Mouse (Mus musculus): ENCODE results near the gene Rita1. TPM values are rescaled to one million over a fixed set of nuclear protein-coding genes. Genes with fewer than 3 reads are reported as not detected.

The Rita1 gene
- polyA plus RNA-seq, 1 experiment from 2014 or later: 12.3 TPM

GRCm38 (mm10) chr5:120603515-120603914, 8.9 kb downstream of the Rita1 start:
- H3K4me1 ChIP-seq (ENCODE audit: control insufficient read depth, insufficient read depth, low read length): no peaks in the 10 kb centered on the region; the same call in 1 of the 2 replicates
- H3K27me3 ChIP-seq (ENCODE audit: control insufficient read depth, insufficient read depth, low read length): no peaks in the 10 kb centered on the region
- H3K4me3 ChIP-seq (ENCODE audit: low read depth, low read length): no peak overlapping the region
- H3K36me3 ChIP-seq (ENCODE audit: control insufficient read depth, insufficient read depth, low read length): no peaks in the 10 kb centered on the region
- DNase-seq (ENCODE audit: low spot score) (no peak), ATAC-seq (ENCODE audit: insufficient read depth, low FRiP score, low TSS enrichment) (no peak)
- H3K9ac ChIP-seq (ENCODE audit: low read length): no peak overlapping the region
- no peak overlapping the region for H3K27ac ChIP-seq (ENCODE audit: low read depth, low read length)
- WGBS: 77% methylated on average over 7 of the region's 7 CpGs
- no peak overlapping the region for H3K4me2 ChIP-seq (ENCODE audit: low read depth)
- no peaks in the 10 kb centered on the region for H3K9me3 ChIP-seq (ENCODE audit: control insufficient read depth, low read length)

GRCm38 (mm10) chr5:120602210-120602609, 10.2 kb downstream of the Rita1 start:
- no peak for ATAC-seq (ENCODE audit: insufficient read depth, low FRiP score, low TSS enrichment)
- H3K27ac ChIP-seq (ENCODE audit: low read depth, low read length): no peak overlapping the region
- 93% methylated on average over 12 of the region's 12 CpGs for WGBS
- no peaks in the 10 kb centered on the region for H3K9me3 ChIP-seq (ENCODE audit: control insufficient read depth, low read length)
- no peak for DNase-seq (ENCODE audit: low spot score)
- no peaks in the 10 kb centered on the region; the same call in 1 of the 2 replicates for H3K4me1 ChIP-seq (ENCODE audit: control insufficient read depth, insufficient read depth, low read length)
- no peaks in the 10 kb centered on the region for H3K27me3 ChIP-seq (ENCODE audit: control insufficient read depth, insufficient read depth, low read length)
- H3K36me3 ChIP-seq (ENCODE audit: control insufficient read depth, insufficient read depth, low read length): no peaks in the 10 kb centered on the region
- no peak overlapping the region for H3K4me2 ChIP-seq (ENCODE audit: low read depth)
- no peak overlapping the region for H3K4me3 ChIP-seq (ENCODE audit: low read depth, low read length)
- no peak overlapping the region for H3K9ac ChIP-seq (ENCODE audit: low read length)

- H3K27ac ChIP-seq (ENCODE audit: low read depth, low read length): peak overlapping the region; percentile 1; the same call in 1 of the 2 replicates
These were observed 11.3 kb downstream of the Rita1 start for GRCm38 (mm10) chr5:120600946-120601668.

GRCm38 (mm10) chr5:120599625-120600024, 12.8 kb downstream of the Rita1 start:
- Histone ChIP-seq H3K4me2 (ENCODE audit: low read depth) (no peak overlapping the region), H3K4me1 (ENCODE audit: control insufficient read depth, insufficient read depth, low read length) (no peaks in the 10 kb centered on the region), H3K27me3 (ENCODE audit: control insufficient read depth, insufficient read depth, low read length) (no peaks in the 10 kb centered on the region), H3K9me3 (ENCODE audit: control insufficient read depth, low read length) (no peaks in the 10 kb centered on the region), H3K4me3 (ENCODE audit: low read depth, low read length) (no peak overlapping the region), H3K27ac (ENCODE audit: low read depth, low read length) (no peak overlapping the region), H3K36me3 (ENCODE audit: control insufficient read depth, insufficient read depth, low read length) (no peaks in the 10 kb centered on the region), H3K9ac (ENCODE audit: low read length) (no peak overlapping the region)
- 94% methylated on average over 6 of the region's 6 CpGs for WGBS
- DNase-seq (ENCODE audit: low spot score): no peak
- no peak for ATAC-seq (ENCODE audit: insufficient read depth, low FRiP score, low TSS enrichment)

More at GRCm38 (mm10) chr5:120600946-120601668, 11.3 kb downstream of the Rita1 start:
- DNase-seq (ENCODE audit: low spot score) (peak; percentile 49), ATAC-seq (ENCODE audit: insufficient read depth, low FRiP score, low TSS enrichment) (no peak)
- Histone ChIP-seq H3K9me3 (ENCODE audit: control insufficient read depth, low read length) (no peaks in the 10 kb centered on the region), H3K36me3 (ENCODE audit: control insufficient read depth, insufficient read depth, low read length) (no peaks in the 10 kb centered on the region), H3K4me1 (ENCODE audit: control insufficient read depth, insufficient read depth, low read length) (no peaks in the 10 kb centered on the region; the same call in 1 of the 2 replicates), H3K4me3 (ENCODE audit: low read depth, low read length) (no peak overlapping the region), H3K4me2 (ENCODE audit: low read depth) (no peak overlapping the region), H3K9ac (ENCODE audit: low read length) (no peak overlapping the region), H3K27me3 (ENCODE audit: control insufficient read depth, insufficient read depth, low read length) (no peaks in the 10 kb centered on the region)
- WGBS: 50% methylated on average over 11 of the region's 11 CpGs

- no peaks in the 10 kb centered on the region for H3K4me1 ChIP-seq (ENCODE audit: control insufficient read depth, insufficient read depth, low read length)
- H3K36me3 ChIP-seq (ENCODE audit: control insufficient read depth, insufficient read depth, low read length): no peaks in the 10 kb centered on the region
- no peak overlapping the region for H3K27ac ChIP-seq (ENCODE audit: low read depth, low read length)
- no peak overlapping the region for H3K4me3 ChIP-seq (ENCODE audit: low read depth, low read length)
- H3K4me2 ChIP-seq (ENCODE audit: low read depth): no peak overlapping the region
- no peak overlapping the region for H3K9ac ChIP-seq (ENCODE audit: low read length)
- no peak for ATAC-seq (ENCODE audit: insufficient read depth, low FRiP score, low TSS enrichment)
- H3K27me3 ChIP-seq (ENCODE audit: control insufficient read depth, insufficient read depth, low read length): no peaks in the 10 kb centered on the region
- no peaks in the 10 kb centered on the region for H3K9me3 ChIP-seq (ENCODE audit: control insufficient read depth, low read length)
- 83% methylated on average over 6 of the region's 6 CpGs for WGBS
- DNase-seq (ENCODE audit: low spot score): no peak
These were observed 17.9 kb downstream of the Rita1 start for GRCm38 (mm10) chr5:120594485-120594884.

- no peak overlapping the region for H3K9ac ChIP-seq (ENCODE audit: low read length)
- DNase-seq (ENCODE audit: low spot score) (no peak), ATAC-seq (ENCODE audit: insufficient read depth, low FRiP score, low TSS enrichment) (no peak)
- peaks cover 3% of the 10 kb centered on the region; the same call in 1 of the 2 replicates for H3K4me1 ChIP-seq (ENCODE audit: control insufficient read depth, insufficient read depth, low read length)
- no peaks in the 10 kb centered on the region for H3K9me3 ChIP-seq (ENCODE audit: control insufficient read depth, low read length)
- no peaks in the 10 kb centered on the region for H3K27me3 ChIP-seq (ENCODE audit: control insufficient read depth, insufficient read depth, low read length)
- no peaks in the 10 kb centered on the region for H3K36me3 ChIP-seq (ENCODE audit: control insufficient read depth, insufficient read depth, low read length)
- H3K4me2 ChIP-seq (ENCODE audit: low read depth): no peak overlapping the region
- no peak overlapping the region for H3K4me3 ChIP-seq (ENCODE audit: low read depth, low read length)
- WGBS: 68% methylated on average over 7 of the region's 7 CpGs
- H3K27ac ChIP-seq (ENCODE audit: low read depth, low read length): no peak overlapping the region
These were observed 20.2 kb downstream of the Rita1 start for GRCm38 (mm10) chr5:120592141-120592540.

GRCm38 (mm10) chr5:120590356-120591010, 21.9 kb downstream of the Rita1 start:
- Histone ChIP-seq H3K9me3 (ENCODE audit: control insufficient read depth, low read length) (no peaks in the 10 kb centered on the region), H3K4me3 (ENCODE audit: low read depth, low read length) (no peak overlapping the region), H3K4me2 (ENCODE audit: low read depth) (no peak overlapping the region), H3K9ac (ENCODE audit: low read length) (no peak overlapping the region), H3K36me3 (ENCODE audit: control insufficient read depth, insufficient read depth, low read length) (no peaks in the 10 kb centered on the region), H3K27ac (ENCODE audit: low read depth, low read length) (no peak overlapping the region), H3K4me1 (ENCODE audit: control insufficient read depth, insufficient read depth, low read length) (peaks cover 8% of the 10 kb centered on the region; the same call in 1 of the 2 replicates), H3K27me3 (ENCODE audit: control insufficient read depth, insufficient read depth, low read length) (no peaks in the 10 kb centered on the region)
- DNase-seq (ENCODE audit: low spot score) (peak; percentile 30), ATAC-seq (ENCODE audit: insufficient read depth, low FRiP score, low TSS enrichment) (no peak)
- 79% methylated on average over 16 of the region's 16 CpGs for WGBS

GRCm38 (mm10) chr5:120588569-120589094, 23.8 kb downstream of the Rita1 start, which contains the start of the genes Tpcn1 and Iqcd:
Gene Tpcn1, minus strand, starts transcription at chr5:120588673.
Gene Iqcd, plus strand, starts transcription at chr5:120589016.
- Histone ChIP-seq H3K9me3 (ENCODE audit: control insufficient read depth, low read length) (no peaks in the 10 kb centered on the region), H3K4me1 (ENCODE audit: control insufficient read depth, insufficient read depth, low read length) (peaks cover 8% of the 10 kb centered on the region; the same call in 1 of the 2 replicates), H3K4me2 (ENCODE audit: low read depth) (peak within 1 kb of the TSS; percentile 82), H3K27me3 (ENCODE audit: control insufficient read depth, insufficient read depth, low read length) (no peaks in the 10 kb centered on the region), H3K36me3 (ENCODE audit: control insufficient read depth, insufficient read depth, low read length) (no peaks in the 10 kb centered on the region), H3K27ac (ENCODE audit: low read depth, low read length) (peak within 1 kb of the TSS; percentile 58; the same call in 1 of the 2 replicates), H3K4me3 (ENCODE audit: low read depth, low read length) (peak within 1 kb of the TSS; percentile 70), H3K9ac (ENCODE audit: low read length) (peak within 1 kb of the TSS; percentile 81)
- DNase-seq (ENCODE audit: low spot score) (peak; percentile 99), ATAC-seq (ENCODE audit: insufficient read depth, low FRiP score, low TSS enrichment) (peak; percentile 98)
- WGBS: under 1% methylated on average over 35 of the region's 35 CpGs

Data from neural tube, embryonic 11.5 days (tissue).